Mouse (Mus musculus) liver, embryonic 14.5 days (tissue): Measurements from ENCODE around the gene Mmaa. TPM values are rescaled to one million over a fixed set of nuclear protein-coding genes. Genes with fewer than 3 reads are reported as not detected.

Experiments used
- ATAC-seq: fragments of 200-750 bp; cut with Nextera tagmentation; 2 replicates; pipeline ENCODE4 v1.8.0; 2017; ENCODE audit warnings: moderate number of reproducible peaks, mild to moderate bottlenecking, moderate library complexity; ENCODE audit not compliant: insufficient read depth
- DNase-seq, 3 experiments: peaks; one replicate each; pipeline ENCODE4 v3.0.0-alpha.2; 2012 to 2013; ENCODE audit warnings: low read depth in 3 of 3, low spot score in 3 of 3
- H3K27ac ChIP-seq: fragments of 300-500 bp; sonication (generic); 2 replicates; pipeline ENCODE4 v1.5.1; 2014; ENCODE audit warnings: moderate library complexity, mild to moderate bottlenecking, control low read depth, inconsistent platforms
- H3K27me3 ChIP-seq: fragments of 300-500 bp; sonication (generic); 2 replicates; pipeline ENCODE4 v1.6.1; 2014; ENCODE audit warnings: mild to moderate bottlenecking, low read length, moderate library complexity; ENCODE audit not compliant: control insufficient read depth, insufficient read depth
- H3K36me3 ChIP-seq: fragments of 300-500 bp; sonication (generic); replicated peaks from 2 replicates; pipeline ENCODE4 v1.6.1; 2014; ENCODE audit warnings: low read depth; ENCODE audit not compliant: control insufficient read depth, insufficient read depth
- H3K4me1 ChIP-seq, 2 experiments: fragments of 200-500 bp in 1 of 2; fragments of 300-500 bp in 1 of 2; sonication (generic) in 1 of 2; replicated peaks; 2 replicates each; pipeline ENCODE4 v1.6.1; 2012 to 2014; ENCODE audit warnings: antibody characterized with exemption in 1 of 2, inconsistent platforms in 1 of 2, low read length in 1 of 2; ENCODE audit not compliant: control insufficient read depth in 2 of 2, insufficient read depth in 2 of 2
- H3K4me2 ChIP-seq: fragments of 300-500 bp; sonication (generic); 2 replicates; pipeline ENCODE4 v1.6.1; 2014; ENCODE audit warnings: low read depth, mild to moderate bottlenecking, control low read depth, moderate library complexity
- H3K4me3 ChIP-seq, 2 experiments: fragments of 200-500 bp in 1 of 2; fragments of 300-500 bp in 1 of 2; sonication (generic) in 1 of 2; 2 replicates each; pipeline ENCODE4 v1.5.1; 2012 to 2014; ENCODE audit warnings: low read depth in 2 of 2, low read length in 2 of 2, mild to moderate bottlenecking in 2 of 2, control low read depth in 1 of 2, inconsistent platforms in 1 of 2, moderate library complexity in 1 of 2; ENCODE audit not compliant: insufficient read depth in 1 of 2
- H3K9ac ChIP-seq: fragments of 300-500 bp; sonication (generic); replicated peaks from 2 replicates; pipeline ENCODE4 v1.6.1; 2014; ENCODE audit warnings: mild to moderate bottlenecking, control low read depth, moderate library complexity
- H3K9me3 ChIP-seq: fragments of 300-500 bp; sonication (generic); 2 replicates; pipeline ENCODE4 v1.6.1; 2016; ENCODE audit warnings: low read length, mixed read lengths; ENCODE audit not compliant: control insufficient read depth
- CTCF ChIP-seq: IDR thresholded peaks from 2 replicates; pipeline ENCODE4 v1.5.1; 2016; ENCODE audit warnings: antibody characterized with exemption, low read depth, control low read depth
- EP300 ChIP-seq: IDR thresholded peaks from 2 replicates; pipeline ENCODE4 v1.6.1; 2016; ENCODE audit warnings: antibody characterized with exemption, low read depth
- WGBS: fragments of 180-500 bp; shearing (Covaris S2); extraction: QIAGEN DNeasy Blood & Tissue Kit; methylation state at CpG from one replicate; pipeline ENCODE4 v1.1.7; 2014; ENCODE audit not compliant: insufficient replicate concordance; 5-methylcytosine and 5-hydroxymethylcytosine counted together
- polyA plus RNA-seq, 2 experiments: library from polyadenylated mRNA; depleted of rRNA in 1 of 2; stranded (reverse) in 1 of 2; unstranded in 1 of 2; fragments of >200 nt; fragmentation: Nextera tagmentation in 1 of 2; extraction: Ambion mirVana in 1 of 2; gene quantifications; 2 replicates each; pipeline versions ENCODE4 v1.2.1 to v1.2.3; 2012 to 2014

The Mmaa gene
- polyA plus RNA-seq, 2 experiments: 2.9 to 4.2 TPM

- no peaks in the 10 kb centered on the region for H3K36me3 ChIP-seq
- TF ChIP-seq EP300 (no peak), CTCF (no peak)
- H3K9ac ChIP-seq: no peak overlapping the region
- H3K27me3 ChIP-seq: no peaks in the 10 kb centered on the region
- H3K4me3 ChIP-seq: no peak overlapping the region
- ATAC-seq (no peak), DNase-seq (no peak)
- H3K27ac ChIP-seq: no peak overlapping the region
- H3K9me3 ChIP-seq: no peaks in the 10 kb centered on the region
- H3K4me1 ChIP-seq: no peaks in the 10 kb centered on the region
- H3K4me2 ChIP-seq: no peak overlapping the region
- WGBS: 81% methylated on average over 7 of the region's 7 CpGs
These were observed 25.8 kb downstream of the Mmaa start for GRCm38 (mm10) chr8:79268921-79269320.

DNA sequence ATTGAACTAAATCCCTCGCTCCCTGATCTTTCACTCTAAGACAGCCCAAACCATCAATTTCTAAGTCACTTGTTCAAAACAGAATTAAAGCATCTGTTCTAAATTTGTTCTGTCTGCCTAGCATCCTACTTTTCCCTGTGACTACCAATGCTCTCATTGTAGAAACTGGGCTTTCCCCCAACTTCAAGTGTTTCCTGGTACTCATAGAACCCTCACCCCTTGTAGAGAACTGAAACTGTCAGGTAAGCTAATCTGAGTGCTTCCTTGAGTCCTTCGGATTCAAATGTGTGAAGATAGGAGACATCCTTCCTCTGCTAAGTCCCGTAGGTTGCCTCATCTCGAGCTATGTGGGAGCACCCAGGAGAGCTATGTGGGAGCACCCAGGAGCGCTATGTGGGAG lies 32.8 kb downstream of the Mmaa start:
- Histone ChIP-seq H3K27ac (no peak overlapping the region), H3K27me3 (no peaks in the 10 kb centered on the region), H3K4me2 (no peak overlapping the region), H3K9ac (no peak overlapping the region), H3K4me3 (no peak overlapping the region), H3K36me3 (no peaks in the 10 kb centered on the region), H3K9me3 (no peaks in the 10 kb centered on the region), H3K4me1 (no peaks in the 10 kb centered on the region)
- no peak for TF ChIP-seq EP300
- TF ChIP-seq CTCF: no peak
- no peak for DNase-seq
- no peak for ATAC-seq
- 59% methylated on average over 5 of the region's 5 CpGs for WGBS

GRCm38 (mm10) chr8:79256076-79256705 lies 38.5 kb downstream of the Mmaa start:
- H3K4me2 ChIP-seq: no peak overlapping the region
- TF ChIP-seq EP300 (no peak), CTCF (no peak)
- no peaks in the 10 kb centered on the region for H3K36me3 ChIP-seq
- H3K27me3 ChIP-seq: no peaks in the 10 kb centered on the region
- no peak overlapping the region for H3K27ac ChIP-seq
- no peak overlapping the region for H3K4me3 ChIP-seq
- ATAC-seq (no peak), DNase-seq (no peak)
- no peaks in the 10 kb centered on the region for H3K4me1 ChIP-seq
- no peak overlapping the region for H3K9ac ChIP-seq
- no peaks in the 10 kb centered on the region for H3K9me3 ChIP-seq
- WGBS: 69% methylated on average over 8 of the region's 8 CpGs

DNA sequence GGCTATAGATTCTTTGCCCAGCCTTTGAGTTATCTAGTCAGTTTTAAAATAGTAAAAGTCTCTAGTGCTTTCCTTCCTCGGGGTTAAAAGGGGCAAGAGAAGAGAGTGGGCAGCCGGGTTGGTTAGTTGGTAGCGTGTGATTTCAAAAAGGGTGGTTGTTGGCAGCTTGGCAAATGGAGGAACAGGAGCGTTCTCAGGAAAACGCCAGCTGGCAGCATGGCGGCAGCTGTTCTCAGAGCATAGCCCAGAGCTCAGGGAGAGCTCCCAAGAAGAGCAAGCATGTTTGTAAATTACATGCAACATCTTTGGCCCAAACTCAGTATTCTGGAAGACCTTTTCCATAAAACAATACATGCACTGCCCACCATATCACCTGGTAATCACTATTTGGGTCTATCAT lies 41.0 kb downstream of the Mmaa start:
- no peaks in the 10 kb centered on the region for H3K4me1 ChIP-seq

DNA sequence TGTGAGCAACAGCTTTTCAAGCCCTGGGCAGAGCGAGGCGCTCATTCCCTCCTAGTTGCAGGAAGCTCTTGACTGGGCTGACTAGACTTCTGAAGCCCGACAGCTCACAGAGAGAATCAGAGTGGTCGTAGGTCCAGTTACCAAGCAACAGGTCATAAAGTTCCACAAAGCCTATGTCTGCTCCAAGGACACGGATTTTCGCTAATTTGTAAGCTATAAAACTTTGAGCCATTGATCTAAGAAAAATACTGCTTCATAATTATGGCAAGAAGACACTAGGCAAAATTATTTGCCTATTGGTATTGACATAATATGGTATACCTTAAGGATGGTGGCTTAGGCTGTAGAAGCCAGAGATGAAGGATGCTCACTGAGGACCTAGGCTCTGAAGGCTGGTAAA lies 46.3 kb downstream of the Mmaa start, which contains the start of gene 1700011L22Rik:
TSS of gene 1700011L22Rik (minus strand) at position 101 of the 400 bp plus-strand sequence.
- H3K9ac ChIP-seq: no peak within 1 kb of the TSS
- TF ChIP-seq EP300 (no peak), CTCF (no peak)
- WGBS: 70% methylated on average over 6 of the region's 6 CpGs
- no peaks in the 10 kb centered on the region for H3K9me3 ChIP-seq
- no peaks in the 10 kb centered on the region for H3K4me1 ChIP-seq
- H3K27me3 ChIP-seq: no peaks in the 10 kb centered on the region
- ATAC-seq (no peak), DNase-seq (no peak)
- no peak within 1 kb of the TSS for H3K4me3 ChIP-seq
- H3K27ac ChIP-seq: no peak within 1 kb of the TSS
- no peak within 1 kb of the TSS for H3K4me2 ChIP-seq
- no peaks in the 10 kb centered on the region for H3K36me3 ChIP-seq

More for the DNA sequence above, 41.0 kb downstream of the Mmaa start:
- Histone ChIP-seq H3K9me3 (no peaks in the 10 kb centered on the region), H3K9ac (no peak overlapping the region), H3K27ac (no peak overlapping the region), H3K36me3 (no peaks in the 10 kb centered on the region), H3K27me3 (no peaks in the 10 kb centered on the region), H3K4me3 (no peak overlapping the region), H3K4me2 (no peak overlapping the region)
- TF ChIP-seq EP300 (no peak), CTCF (no peak)
- ATAC-seq: no peak
- DNase-seq: no peak
- WGBS: 68% methylated on average over 6 of the region's 6 CpGs
